Mouse (Mus musculus) retina, postnatal 7 days (tissue): Measurements from ENCODE around the gene Fras1.

Experiments
- DNase-seq: peaks from one replicate; pipeline ENCODE4 v3.0.0-alpha.2; 2012; ENCODE audit warnings: low read depth, low spot score

Fras1 gene

GRCm38 (mm10) chr5:96481159-96481558 lies 107.4 kb downstream of the Fras1 start:
- DNase-seq, result no peak

DNA sequence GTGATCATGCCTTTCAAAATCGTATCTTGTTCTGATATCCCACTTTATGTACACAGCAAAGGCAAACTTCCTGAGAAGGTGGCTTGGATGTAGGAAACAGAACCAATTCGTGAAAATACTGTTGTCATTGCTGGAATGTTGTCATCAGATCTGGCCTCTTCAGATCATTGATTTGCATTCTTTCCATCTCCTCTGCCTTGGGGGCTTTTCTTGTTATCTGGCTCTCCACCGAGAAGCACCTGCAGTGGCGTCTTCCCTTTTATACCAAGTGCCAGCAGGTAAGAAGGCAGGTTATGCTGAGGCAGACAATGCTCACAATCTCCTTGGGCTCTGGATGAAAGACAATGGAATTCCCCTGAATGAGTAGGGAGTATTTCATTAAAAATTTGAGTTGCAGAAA lies 108.3 kb downstream of the Fras1 start:
- no peak for DNase-seq

- no peak for DNase-seq
Observed at GRCm38 (mm10) chr5:96492497-96492896, 118.7 kb downstream of the Fras1 start.

DNA sequence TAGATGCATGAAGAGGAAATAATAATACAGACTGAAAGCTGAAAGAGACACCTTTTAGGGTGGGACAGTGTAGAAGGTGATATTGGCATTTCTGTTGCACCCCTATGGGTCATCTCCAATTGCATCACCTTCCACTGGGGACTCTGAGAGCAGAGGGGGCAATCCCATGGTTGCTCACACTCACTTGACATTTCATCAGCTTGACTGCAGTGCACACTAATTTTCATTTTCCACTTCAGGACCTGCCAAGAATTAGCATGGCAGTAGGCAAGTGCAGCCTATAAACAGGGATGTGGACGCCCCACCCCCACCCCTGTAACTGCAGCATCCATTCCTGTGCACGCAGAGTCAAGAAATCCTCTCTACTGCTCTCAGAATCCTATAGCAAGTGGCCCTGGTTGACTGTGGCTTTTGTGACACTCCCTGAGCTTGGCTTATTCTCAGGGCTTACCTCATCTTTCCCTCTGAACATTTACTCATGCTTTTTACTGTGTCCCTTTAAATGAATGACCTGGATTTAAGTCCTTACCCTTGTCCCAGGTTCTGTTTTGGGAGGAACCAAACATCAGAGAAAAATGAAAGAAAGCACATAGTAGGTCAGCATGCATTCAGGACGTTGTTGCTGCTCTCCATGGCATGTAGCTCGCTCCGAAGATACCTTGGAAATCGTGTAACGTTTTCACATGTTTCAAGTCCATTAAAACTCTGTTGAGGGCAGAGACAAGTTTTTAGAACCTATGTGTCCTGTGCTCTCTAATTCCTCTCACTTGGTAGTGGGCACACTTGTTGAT lies 120.9 kb downstream of the Fras1 start:
- no peak for DNase-seq

GRCm38 (mm10) chr5:96498083-96498482 lies 124.3 kb downstream of the Fras1 start:
- no peak for DNase-seq

DNA sequence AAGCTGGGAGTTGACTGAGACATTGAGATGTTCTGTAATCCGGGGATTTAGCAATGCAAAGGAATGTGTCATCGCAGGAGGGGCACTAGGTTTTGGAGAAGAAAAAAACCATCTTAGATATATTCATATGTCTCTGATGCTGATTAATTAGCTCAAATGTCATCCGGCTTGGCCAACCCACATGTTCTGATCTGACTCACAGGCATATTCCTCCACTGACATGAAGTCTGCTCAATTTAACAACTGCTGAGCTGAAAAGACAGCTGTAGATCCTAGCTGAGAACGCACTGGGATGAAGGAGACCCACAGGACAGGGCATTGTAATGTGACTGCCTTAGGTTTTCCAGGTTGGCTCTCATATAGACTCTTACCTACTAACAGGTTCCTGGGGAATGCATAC lies 128.0 kb downstream of the Fras1 start:
- no peak for DNase-seq

DNA sequence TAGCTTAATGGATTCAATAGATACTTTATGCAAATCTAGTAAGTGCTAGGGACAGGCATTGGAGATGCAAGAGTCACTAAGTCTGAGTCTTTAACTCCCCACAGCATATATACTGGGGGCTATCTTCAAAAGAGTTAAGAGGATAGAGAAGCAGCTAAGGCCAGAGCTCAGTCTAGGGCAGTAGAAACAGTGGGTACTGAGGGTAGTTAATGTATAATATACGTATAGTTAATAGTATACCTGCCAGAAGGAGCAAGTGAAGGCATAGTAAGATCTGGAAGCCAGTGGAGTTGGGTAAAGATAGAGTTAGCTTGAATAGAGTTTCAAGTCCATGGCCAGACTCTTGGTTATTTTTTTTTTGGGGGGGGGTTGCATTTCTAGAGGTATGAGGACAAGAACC lies 128.6 kb downstream of the Fras1 start:
- DNase-seq, result no peak

- no peak for DNase-seq
Observed at GRCm38 (mm10) chr5:96511005-96511404, 137.2 kb downstream of the Fras1 start.

GRCm38 (mm10) chr5:96513327-96513726 lies 139.6 kb downstream of the Fras1 start:
- no peak for DNase-seq

- DNase-seq, result no peak
Observed at GRCm38 (mm10) chr5:96515860-96516311, 142.1 kb downstream of the Fras1 start.

GRCm38 (mm10) chr5:96516329-96516728 lies 142.6 kb downstream of the Fras1 start:
- DNase-seq, result no peak

GRCm38 (mm10) chr5:96521541-96521940 lies 147.8 kb downstream of the Fras1 start:
- DNase-seq, result no peak

- DNase-seq, result no peak
Observed at GRCm38 (mm10) chr5:96522909-96523409, 149.2 kb downstream of the Fras1 start.

DNA sequence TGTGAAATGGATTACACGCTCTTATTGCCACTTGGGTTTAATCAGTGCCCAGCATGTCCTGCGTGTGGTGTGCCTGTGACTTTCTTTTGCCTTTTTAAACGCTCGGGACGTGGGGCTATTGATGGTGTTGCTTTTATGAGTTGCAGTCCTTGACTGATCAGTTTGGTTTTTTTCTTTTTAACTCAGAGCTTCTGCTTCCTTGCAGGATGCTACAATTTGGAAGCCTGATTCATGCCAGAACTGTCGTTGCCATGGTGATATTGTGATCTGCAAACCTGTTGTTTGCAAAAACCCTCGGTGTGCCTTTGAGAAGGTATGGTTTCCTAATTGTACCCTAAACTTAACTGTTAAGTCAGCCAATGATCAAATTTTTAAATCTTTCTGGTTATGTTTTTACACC lies 154.5 kb downstream of the Fras1 start:
- DNase-seq, result no peak

DNA sequence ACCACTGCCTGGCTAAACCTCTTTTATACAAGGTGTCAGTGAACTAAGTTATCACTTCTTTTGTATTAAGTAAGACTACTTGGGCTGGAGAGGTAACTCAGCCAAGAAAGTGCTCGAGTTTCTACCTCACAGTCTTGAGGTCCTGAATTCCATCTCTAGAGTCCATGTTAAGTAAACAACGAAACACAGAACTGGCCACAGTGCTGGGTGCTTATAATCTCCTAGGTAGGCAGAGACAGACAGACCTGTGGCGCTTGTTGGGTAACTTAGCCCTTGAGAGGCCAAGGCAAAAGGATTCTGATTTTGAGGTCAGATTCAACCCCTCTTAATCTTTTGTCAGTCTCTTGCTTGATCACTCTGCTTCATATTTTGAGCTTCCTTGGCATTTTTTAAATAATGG lies 156.8 kb downstream of the Fras1 start:
- no peak for DNase-seq

- no peak for DNase-seq
Observed at GRCm38 (mm10) chr5:96531962-96532361, 158.2 kb downstream of the Fras1 start.

DNA sequence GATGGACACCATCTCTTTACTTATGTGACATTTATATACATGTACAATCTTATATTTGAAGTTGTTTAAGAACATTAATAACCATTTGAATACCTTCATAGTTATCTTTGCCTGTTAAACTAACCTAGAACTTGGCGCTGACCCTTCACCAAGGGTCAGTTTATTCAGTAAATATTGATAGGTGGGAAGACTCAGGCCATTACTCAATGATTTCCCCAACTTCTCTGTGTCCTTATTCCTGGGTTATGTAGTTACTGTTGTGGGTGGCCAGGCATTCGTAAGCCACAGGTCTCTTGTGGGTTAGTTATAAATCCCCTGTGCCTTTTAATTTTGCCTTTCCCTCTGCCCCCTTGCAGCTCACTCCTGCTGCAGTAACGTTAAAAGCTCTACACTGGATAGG lies 162.8 kb downstream of the Fras1 start:
- no peak for DNase-seq

- no peak for DNase-seq
Observed at GRCm38 (mm10) chr5:96536937-96537336, 163.2 kb downstream of the Fras1 start.

GRCm38 (mm10) chr5:96544112-96544511 lies 170.4 kb downstream of the Fras1 start:
- DNase-seq, result no peak

GRCm38 (mm10) chr5:96545994-96546393 lies 172.2 kb downstream of the Fras1 start:
- no peak for DNase-seq

- DNase-seq, result no peak
Observed at GRCm38 (mm10) chr5:96554940-96555679, 181.4 kb downstream of the Fras1 start.

GRCm38 (mm10) chr5:96558049-96558804 lies 184.5 kb downstream of the Fras1 start:
- no peak for DNase-seq
